Mouse (Mus musculus) kidney, postnatal 0 days (tissue): Measurements from ENCODE around the gene Txk. TPM values are rescaled to one million over a fixed set of nuclear protein-coding genes. Genes with fewer than 3 reads are reported as not detected.

Experiments
- ATAC-seq: fragments of 200-750 bp; cut with Nextera tagmentation; replicated peaks from 2 replicates; pipeline ENCODE4 v1.8.0; 2017; ENCODE audit warnings: low read depth, moderate number of reproducible peaks, moderate TSS enrichment, moderate library complexity; ENCODE audit not compliant: low FRiP score
- DNase-seq: peaks from one replicate; pipeline ENCODE4 v3.0.0-alpha.2; 2016; ENCODE audit warnings: low spot score
- H3K27ac ChIP-seq: fragments of 300-500 bp; sonication (generic); 2 replicates; pipeline ENCODE4 v1.5.1; 2014; ENCODE audit warnings: mild to moderate bottlenecking
- H3K27me3 ChIP-seq: fragments of 300-500 bp; sonication (generic); 2 replicates; pipeline ENCODE4 v1.6.1; 2014; ENCODE audit warnings: low read length, mixed read lengths; ENCODE audit not compliant: insufficient read depth
- H3K36me3 ChIP-seq: fragments of 300-500 bp; sonication (generic); 2 replicates; pipeline ENCODE4 v1.6.1; 2014; ENCODE audit warnings: low read length, mixed read lengths; ENCODE audit not compliant: insufficient read depth
- H3K4me1 ChIP-seq: fragments of 300-500 bp; sonication (generic); replicated peaks from 2 replicates; pipeline ENCODE4 v1.6.1; 2014; ENCODE audit warnings: antibody characterized with exemption, low read length, mixed read lengths; ENCODE audit not compliant: insufficient read depth
- H3K4me2 ChIP-seq: fragments of 300-500 bp; sonication (generic); 2 replicates; pipeline ENCODE4 v1.6.1; 2014; ENCODE audit warnings: mild to moderate bottlenecking, low read length, moderate library complexity, mixed read lengths
- H3K4me3 ChIP-seq: fragments of 300-500 bp; sonication (generic); replicated peaks from 2 replicates; pipeline ENCODE4 v1.5.1; 2014; ENCODE audit warnings: low read depth, low read length
- H3K9ac ChIP-seq: fragments of 300-500 bp; sonication (generic); 2 replicates; pipeline ENCODE4 v1.6.1; 2014; ENCODE audit warnings: low read depth, low read length
- H3K9me3 ChIP-seq: fragments of 300-500 bp; sonication (generic); replicated peaks from 2 replicates; pipeline ENCODE4 v1.6.1; 2016; ENCODE audit warnings: low read length, inconsistent platforms, mixed read lengths
- CTCF ChIP-seq: IDR thresholded peaks from 2 replicates; pipeline ENCODE4 v1.5.1; 2016; ENCODE audit warnings: antibody characterized with exemption, low read depth, mild to moderate bottlenecking, moderate library complexity
- WGBS: fragments of 180-500 bp; shearing (Covaris S2); extraction: QIAGEN DNeasy Blood & Tissue Kit; methylation state at CpG from one replicate; pipeline ENCODE4 v1.1.7; 2014; 5-methylcytosine and 5-hydroxymethylcytosine counted together
- polyA plus RNA-seq: library from polyadenylated mRNA; unstranded; fragments of >200 nt; fragmentation: Nextera tagmentation; extraction: Ambion mirVana; gene quantifications from 2 replicates; pipeline ENCODE4 v1.2.1, GENCODE M21; 2015

The Txk gene
- polyA plus RNA-seq, 1 experiment from 2014 or later = 0.45 TPM

DNA sequence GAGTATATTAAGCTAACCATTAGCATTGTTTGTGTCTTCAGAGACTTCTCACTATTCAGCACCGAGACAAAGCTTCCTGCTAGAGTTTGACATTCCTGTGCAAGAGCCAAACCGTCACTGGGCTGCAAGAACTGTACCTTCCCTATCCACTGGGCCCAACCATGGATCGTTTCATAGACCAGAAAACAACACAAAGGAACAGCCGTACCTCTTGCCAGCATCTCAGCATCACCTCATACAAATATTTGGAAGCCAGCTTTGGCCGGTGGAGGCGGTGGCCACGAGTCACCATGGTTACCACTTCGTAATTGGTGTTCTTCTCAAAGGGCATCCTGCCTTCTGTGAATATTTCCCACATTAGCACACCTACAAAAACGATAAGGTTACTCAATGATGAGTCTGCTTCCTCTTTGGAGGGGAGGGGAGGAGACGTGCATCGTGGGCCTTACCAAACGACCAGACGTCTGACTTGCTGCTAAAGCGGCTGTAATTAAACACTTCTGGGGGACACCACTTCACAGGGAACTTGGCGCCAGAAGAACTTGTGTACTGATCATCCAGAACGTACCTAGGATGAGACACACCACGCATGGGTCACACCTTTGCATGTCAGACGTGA, 4.7 kb upstream of the Txk start:
- H3K27ac ChIP-seq = no peak overlapping the region
- DNase-seq (no peak), ATAC-seq (no peak)
- no peaks in the 10 kb centered on the region for H3K9me3 ChIP-seq
- WGBS = 75% methylated on average over 18 of the region's 18 CpGs
- no peak overlapping the region for H3K4me2 ChIP-seq
- no peak overlapping the region for H3K4me3 ChIP-seq
- no peak for TF ChIP-seq CTCF
- no peaks in the 10 kb centered on the region for H3K27me3 ChIP-seq
- H3K36me3 ChIP-seq = 0 out of 2 replicates have a peak, but pooled peaks cover 5% of the 10 kb centered on the region
- H3K4me1 ChIP-seq = no peaks in the 10 kb centered on the region
- no peak overlapping the region for H3K9ac ChIP-seq

- Histone ChIP-seq H3K27me3 (no peaks in the 10 kb centered on the region), H3K4me2 (no peak overlapping the region), H3K4me1 (no peaks in the 10 kb centered on the region), H3K9me3 (no peaks in the 10 kb centered on the region), H3K36me3 (0 out of 2 replicates have a peak, but pooled peaks cover 5% of the 10 kb centered on the region), H3K4me3 (no peak overlapping the region), H3K27ac (no peak overlapping the region), H3K9ac (no peak overlapping the region)
- ATAC-seq (no peak), DNase-seq (no peak)
- no peak for TF ChIP-seq CTCF
- WGBS = 93% methylated on average over 8 of the region's 8 CpGs
These were observed 3.4 kb upstream of the Txk start for GRCm38 (mm10) chr5:72755941-72756340.

DNA sequence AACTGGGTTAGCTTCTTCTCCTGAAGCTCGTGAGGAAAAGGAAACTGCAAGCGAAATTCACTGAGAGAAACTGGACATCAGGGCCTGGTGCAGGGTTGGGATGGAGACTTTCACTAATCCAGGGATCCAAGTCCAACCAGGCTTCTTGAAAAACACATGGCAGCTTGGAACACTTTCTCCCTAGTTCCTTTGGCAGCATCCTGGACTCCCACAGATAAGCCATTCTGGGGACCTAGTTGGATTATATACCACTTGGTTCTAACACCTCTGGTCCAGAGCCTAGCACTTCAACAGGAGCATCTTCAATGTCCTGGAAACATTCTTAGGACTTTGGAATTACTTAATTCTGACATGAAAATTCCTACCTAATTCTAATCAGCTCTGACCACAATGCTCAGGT, 2.5 kb upstream of the Txk start:
- DNase-seq = no peak
- no peak for ATAC-seq
- H3K4me1 ChIP-seq = no peaks in the 10 kb centered on the region
- H3K36me3 ChIP-seq = 0 out of 2 replicates have a peak, but pooled peaks cover 5% of the 10 kb centered on the region
- H3K27me3 ChIP-seq = no peaks in the 10 kb centered on the region
- no peak overlapping the region for H3K27ac ChIP-seq
- no peak overlapping the region for H3K4me3 ChIP-seq
- H3K9ac ChIP-seq = no peak overlapping the region
- 83% methylated on average over 2 of the region's 2 CpGs for WGBS
- TF ChIP-seq CTCF = no peak
- H3K9me3 ChIP-seq = no peaks in the 10 kb centered on the region
- H3K4me2 ChIP-seq = no peak overlapping the region

GRCm38 (mm10) chr5:72751056-72751758, 1.4 kb downstream of the Txk start:
- no peak overlapping the region for H3K9ac ChIP-seq
- H3K27ac ChIP-seq = no peak overlapping the region
- no peaks in the 10 kb centered on the region for H3K27me3 ChIP-seq
- ATAC-seq (no peak), DNase-seq (no peak)
- WGBS = 83% methylated on average over 7 of the region's 7 CpGs
- H3K36me3 ChIP-seq = 0 out of 2 replicates have a peak, but pooled peaks cover 5% of the 10 kb centered on the region
- H3K4me1 ChIP-seq = no peaks in the 10 kb centered on the region
- TF ChIP-seq CTCF = no peak
- H3K4me2 ChIP-seq = no peak overlapping the region
- no peak overlapping the region for H3K4me3 ChIP-seq
- H3K9me3 ChIP-seq = no peaks in the 10 kb centered on the region

DNA sequence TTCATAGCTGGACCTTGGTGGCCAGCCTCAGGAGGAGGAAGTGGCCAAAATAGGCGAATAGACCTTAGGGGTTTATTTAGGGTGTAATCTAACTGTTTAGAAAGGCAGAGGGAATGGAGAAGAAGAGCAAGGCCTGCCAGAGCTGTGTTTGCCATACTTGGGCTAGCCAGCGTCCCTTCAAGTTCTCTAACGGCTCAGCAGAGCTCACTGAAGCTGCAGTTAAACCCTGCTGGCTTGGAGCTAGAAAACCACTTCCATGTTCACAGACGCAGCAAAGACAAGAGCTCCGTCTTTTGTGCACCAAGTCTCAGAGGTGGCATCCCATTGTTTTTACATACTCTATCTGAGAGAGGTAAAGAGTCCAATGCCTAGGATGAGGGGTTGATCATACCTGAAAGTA, 2.4 kb downstream of the Txk start:
- no peaks in the 10 kb centered on the region for H3K4me1 ChIP-seq
- no peaks in the 10 kb centered on the region for H3K9me3 ChIP-seq
- H3K27ac ChIP-seq = no peak overlapping the region
- 0 out of 2 replicates have a peak, but pooled peaks cover 3% of the 10 kb centered on the region for H3K36me3 ChIP-seq
- H3K27me3 ChIP-seq = no peaks in the 10 kb centered on the region
- no peak for ATAC-seq
- no peak overlapping the region for H3K4me3 ChIP-seq
- no peak for DNase-seq
- WGBS = 81% methylated on average over 5 of the region's 5 CpGs
- no peak overlapping the region for H3K4me2 ChIP-seq
- TF ChIP-seq CTCF = no peak
- no peak overlapping the region for H3K9ac ChIP-seq

GRCm38 (mm10) chr5:72748659-72749265, 3.8 kb downstream of the Txk start:
- Histone ChIP-seq H3K4me2 (no peak overlapping the region), H3K36me3 (no peaks in the 10 kb centered on the region), H3K4me1 (no peaks in the 10 kb centered on the region), H3K27ac (no peak overlapping the region), H3K9ac (no peak overlapping the region), H3K4me3 (no peak overlapping the region), H3K9me3 (no peaks in the 10 kb centered on the region), H3K27me3 (no peaks in the 10 kb centered on the region)
- TF ChIP-seq CTCF = no peak
- WGBS = 68% methylated on average over 7 of the region's 7 CpGs
- ATAC-seq (no peak), DNase-seq (no peak)
